Mouse (Mus musculus) thymus, postnatal 4 days (tissue): ENCODE results near the gene Rpgr.

Source experiments
- DNase-seq: peaks from one replicate; pipeline ENCODE4 v3.0.0; 2021

The Rpgr gene

DNA sequence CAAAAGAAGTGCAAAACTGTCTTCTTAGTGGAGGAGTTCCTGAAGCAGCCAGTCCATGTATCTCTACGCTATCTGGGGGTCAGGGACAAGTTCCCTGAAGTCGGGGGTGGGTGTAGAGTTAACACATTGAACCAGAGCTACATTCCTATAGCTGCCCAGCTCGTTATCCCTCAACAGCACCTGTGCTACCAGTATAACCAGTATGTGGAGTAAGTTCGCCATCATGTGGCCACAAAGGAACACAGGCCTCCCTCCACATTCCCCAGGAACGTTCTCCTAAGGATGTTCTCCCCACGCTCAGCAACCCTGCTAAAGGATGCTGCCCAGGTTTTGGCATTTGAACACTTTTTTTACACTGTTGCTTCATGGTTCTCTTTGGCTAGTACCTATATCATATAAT is 146.0 kb downstream of the Rpgr start:
- DNase-seq = no peak

GRCm38 (mm10) chrX:10069405-10069804 is 147.3 kb downstream of the Rpgr start:
- no peak for DNase-seq

GRCm38 (mm10) chrX:10063781-10064180 is 152.9 kb downstream of the Rpgr start:
- DNase-seq = no peak

- DNase-seq = no peak
Measured at GRCm38 (mm10) chrX:10063361-10063760, 153.4 kb downstream of the Rpgr start.

GRCm38 (mm10) chrX:10062201-10062600 is 154.5 kb downstream of the Rpgr start:
- DNase-seq = no peak

GRCm38 (mm10) chrX:10034666-10035065 is 182.1 kb downstream of the Rpgr start:
- DNase-seq = no peak
